Mouse (Mus musculus) Patski (cell line): ENCODE results near the gene H2-Q1. TPM values are rescaled to one million over a fixed set of nuclear protein-coding genes. Genes with fewer than 3 reads are reported as not detected.
"Not testable (repeated sequence)": the region's sequence is repeated elsewhere in the genome, so short reads cannot be mapped to it uniquely, and the experiment has no call there.

ENCODE experiments used
- ATAC-seq: fragments of 100-300 bp; one replicate; pipeline ENCODE4 v1.8.0; 2021
- CTCF ChIA-PET: fragments of 350-600 bp; sonication (Branson Sonifier 250); formaldehyde crosslinking; loops from one replicate; lab custom pipeline; 2022; ENCODE audit warnings: inconsistent platforms; lab: Charles Lee
- POLR2A ChIA-PET: fragments of 350-600 bp; sonication (Branson Sonifier 250); formaldehyde crosslinking; loops from one replicate; lab custom pipeline; 2022; ENCODE audit warnings: antibody characterized with exemption, inconsistent platforms; lab: Charles Lee
- DNase-seq: peaks from one replicate; pipeline ENCODE4 v3.0.0-alpha.2; 2011; ENCODE audit warnings: low read depth, low spot score
- H3K27me3 ChIP-seq: fragments of 371-371 bp; one replicate; pipeline ENCODE4 v1.5.1; 2021
- CTCF ChIP-seq: fragments of 100-300 bp; IDR thresholded peaks from one replicate; pipeline ENCODE4 v1.5.1; 2021
- in situ Hi-C: fragments of 300-500 bp; cut with MboI; formaldehyde crosslinking; loops from 3 replicates; pipeline ENCODE4 v1.11.1; 2018; ENCODE audit warnings: low pct_unique_long_range_greater_than_20kb, mixed read lengths
- polyA plus RNA-seq: library from polyadenylated mRNA; unstranded; gene quantifications from one replicate; pipeline ENCODE4 v1.2.3, GENCODE M21; 2021

H2-Q1 gene
- 1.1 TPM for polyA plus RNA-seq

- POLR2A ChIA-PET = no interaction called here
- CTCF ChIA-PET = no interaction called here
- H3K27me3 ChIP-seq = peaks cover 14% of the 10 kb centered on the region
- no peak for ATAC-seq
- TF ChIP-seq CTCF = no peak
- in situ Hi-C loops = loop anchor here (25.0 kb wide), 1 partner anchor 767 kb away; no protein-coding TSS in a partner anchor
- DNase-seq = no peak
Observed at GRCm38 (mm10) chr17:35320327-35321081, at the start of gene H2-Q1. H2-Q1 (plus strand) TSS chr17:35320405.

GRCm38 (mm10) chr17:35272249-35272648 lies 48.0 kb upstream of the H2-Q1 start:
- ChIA-PET CTCF (no interaction called here), POLR2A (interaction anchor here (0.5 kb wide), 1 partner anchor 18 kb away, joined by 4 read pairs; no protein-coding TSS in a partner anchor)
- in situ Hi-C loops = loop anchor here (5.0 kb wide), 1 partner anchor 1300 kb away; no protein-coding TSS in a partner anchor
- DNase-seq (no peak), ATAC-seq (no peak)
- H3K27me3 ChIP-seq = no peaks in the 10 kb centered on the region
- no peak for TF ChIP-seq CTCF

GRCm38 (mm10) chr17:35274770-35275169 lies 45.4 kb upstream of the H2-Q1 start:
- DNase-seq = no peak
- peak; percentile 31 for ATAC-seq
- TF ChIP-seq CTCF = peak; percentile 93
- no peaks in the 10 kb centered on the region for H3K27me3 ChIP-seq
- ChIA-PET CTCF (interaction anchor here (1.2 to 5.2 kb wide), 6 partner anchors 9 to 29 kb away, joined by 3 to 33 read pairs (median 6); no protein-coding TSS in a partner anchor), POLR2A (interaction anchor here (0.6 to 0.7 kb wide), 2 partner anchors 20 to 30 kb away, joined by 3 read pairs; no protein-coding TSS in a partner anchor)
- in situ Hi-C loops = loop anchor here (5.0 kb wide), 1 partner anchor 1302 kb away; no protein-coding TSS in a partner anchor

GRCm38 (mm10) chr17:35276304-35276864 lies 43.8 kb upstream of the H2-Q1 start:
- in situ Hi-C loops = no loop called here
- ATAC-seq (no peak), DNase-seq (no peak)
- H3K27me3 ChIP-seq = no peaks in the 10 kb centered on the region
- no peak for TF ChIP-seq CTCF
- ChIA-PET CTCF (interaction anchor here (2.3 to 5.2 kb wide), 2 partner anchors 18 to 22 kb away, joined by 8 to 33 read pairs; no protein-coding TSS in a partner anchor), POLR2A (no interaction called here)

- ChIA-PET CTCF (interaction anchor here (0.8 to 5.2 kb wide), 2 partner anchors 20 to 23 kb away, joined by 3 to 33 read pairs; no protein-coding TSS in a partner anchor), POLR2A (no interaction called here)
- H3K27me3 ChIP-seq = peaks cover 3% of the 10 kb centered on the region
- ATAC-seq = no peak
- DNase-seq = no peak
- in situ Hi-C loops = no loop called here
- TF ChIP-seq CTCF = no peak
Observed at GRCm38 (mm10) chr17:35278049-35278448, 42.2 kb upstream of the H2-Q1 start.

GRCm38 (mm10) chr17:35278957-35279688 lies 41.1 kb upstream of the H2-Q1 start:
- POLR2A ChIA-PET = interaction anchor here (1.1 kb wide), 1 partner anchor 34 kb away, joined by 3 read pairs; no protein-coding TSS in a partner anchor
- H3K27me3 ChIP-seq = peaks cover 11% of the 10 kb centered on the region
- CTCF ChIA-PET = interaction anchor here (5.2 kb wide), 1 partner anchor 21 kb away, joined by 33 read pairs; no protein-coding TSS in a partner anchor
- in situ Hi-C loops = no loop called here
- TF ChIP-seq CTCF = no peak
- DNase-seq (no peak), ATAC-seq (no peak)

GRCm38 (mm10) chr17:35280276-35280675 lies 39.9 kb upstream of the H2-Q1 start:
- ChIA-PET POLR2A (interaction anchor here (1.1 kb wide), 1 partner anchor 35 kb away, joined by 3 read pairs; no protein-coding TSS in a partner anchor), CTCF (no interaction called here)
- no peak for TF ChIP-seq CTCF
- no peak for DNase-seq
- ATAC-seq = no peak
- in situ Hi-C loops = no loop called here
- peaks cover 12% of the 10 kb centered on the region for H3K27me3 ChIP-seq

- peaks cover 34% of the 10 kb centered on the region for H3K27me3 ChIP-seq
- in situ Hi-C loops = no loop called here
- DNase-seq = no peak
- CTCF ChIA-PET = interaction anchor here (1.0 kb wide), 1 partner anchor 11 kb away, joined by 3 read pairs; no protein-coding TSS in a partner anchor
- POLR2A ChIA-PET = no interaction called here
- TF ChIP-seq CTCF = no peak
- ATAC-seq = no peak
Observed at GRCm38 (mm10) chr17:35285431-35285830, 34.8 kb upstream of the H2-Q1 start.

GRCm38 (mm10) chr17:35295796-35296195 lies 24.4 kb upstream of the H2-Q1 start:
- CTCF ChIA-PET, in situ Hi-C loops, ATAC-seq, DNase-seq: not testable (repeated sequence)
- POLR2A ChIA-PET = interaction anchor here (0.5 kb wide), 1 partner anchor 309 kb away, joined by 3 read pairs; no protein-coding TSS in a partner anchor
- peaks cover 29% of the 10 kb centered on the region for H3K27me3 ChIP-seq
- peak; percentile 69 for TF ChIP-seq CTCF
